Mouse (Mus musculus): ENCODE results near the gene Fstl3. TPM values are rescaled to one million over a fixed set of nuclear protein-coding genes. Genes with fewer than 3 reads are reported as not detected.

Gene Fstl3
- polyA plus RNA-seq, 1 experiment from 2014 or later: 1.1 TPM

GRCm38 (mm10) chr10:79740863-79741262 lies 36.2 kb upstream of the Fstl3 start:
- Histone ChIP-seq H3K9me3 (ENCODE audit: control insufficient read depth, low read length) (peaks cover 28% of the 10 kb centered on the region), H3K4me1 (replicated peaks; ENCODE audit: control insufficient read depth, insufficient read depth, low read length) (peaks cover 5% of the 10 kb centered on the region), H3K36me3 (ENCODE audit: control insufficient read depth, insufficient read depth) (peaks cover 66% of the 10 kb centered on the region), H3K4me2 (ENCODE audit: low read length) (no peak overlapping the region), H3K27me3 (replicated peaks; ENCODE audit: control insufficient read depth, insufficient read depth, low read length) (peaks cover 2% of the 10 kb centered on the region), H3K9ac (replicated peaks; ENCODE audit: low read depth, low read length) (no peak overlapping the region), H3K4me3 (replicated peaks; ENCODE audit: low read length) (no peak overlapping the region), H3K27ac (ENCODE audit: low read length) (no peak overlapping the region)
- no peak for ATAC-seq
- 52% methylated on average over 11 of the region's 11 CpGs for WGBS

GRCm38 (mm10) chr10:79743161-79743560 lies 33.9 kb upstream of the Fstl3 start:
- Histone ChIP-seq H3K9ac (replicated peaks; ENCODE audit: low read depth, low read length) (no peak overlapping the region), H3K9me3 (ENCODE audit: control insufficient read depth, low read length) (peaks cover 21% of the 10 kb centered on the region), H3K4me2 (ENCODE audit: low read length) (no peak overlapping the region), H3K36me3 (ENCODE audit: control insufficient read depth, insufficient read depth) (peaks cover 46% of the 10 kb centered on the region), H3K4me3 (replicated peaks; ENCODE audit: low read length) (no peak overlapping the region), H3K27me3 (replicated peaks; ENCODE audit: control insufficient read depth, insufficient read depth, low read length) (no peaks in the 10 kb centered on the region), H3K4me1 (replicated peaks; ENCODE audit: control insufficient read depth, insufficient read depth, low read length) (peaks cover 10% of the 10 kb centered on the region), H3K27ac (ENCODE audit: low read length) (no peak overlapping the region)
- WGBS: 94% methylated on average over 11 of the region's 11 CpGs
- no peak for ATAC-seq

- Histone ChIP-seq H3K27me3 (replicated peaks; ENCODE audit: control insufficient read depth, insufficient read depth, low read length) (no peaks in the 10 kb centered on the region), H3K27ac (ENCODE audit: low read length) (no peak overlapping the region), H3K36me3 (ENCODE audit: control insufficient read depth, insufficient read depth) (peaks cover 40% of the 10 kb centered on the region), H3K9ac (replicated peaks; ENCODE audit: low read depth, low read length) (no peak overlapping the region), H3K9me3 (ENCODE audit: control insufficient read depth, low read length) (peaks cover 15% of the 10 kb centered on the region), H3K4me3 (replicated peaks; ENCODE audit: low read length) (no peak overlapping the region), H3K4me1 (replicated peaks; ENCODE audit: control insufficient read depth, insufficient read depth, low read length) (peaks cover 10% of the 10 kb centered on the region), H3K4me2 (ENCODE audit: low read length) (no peak overlapping the region)
- ATAC-seq: no peak
- 93% methylated on average over 15 of the region's 15 CpGs for WGBS
These were observed 33.3 kb upstream of the Fstl3 start for GRCm38 (mm10) chr10:79743650-79744365.

GRCm38 (mm10) chr10:79745411-79745810 lies 31.7 kb upstream of the Fstl3 start:
- Histone ChIP-seq H3K4me2 (ENCODE audit: low read length) (peak overlapping the region; percentile 56), H3K9me3 (ENCODE audit: control insufficient read depth, low read length) (peaks cover 2% of the 10 kb centered on the region), H3K4me3 (replicated peaks; ENCODE audit: low read length) (peak overlapping the region; percentile 73; the same call in 1 of the 2 replicates), H3K36me3 (ENCODE audit: control insufficient read depth, insufficient read depth) (peaks cover 24% of the 10 kb centered on the region), H3K27ac (ENCODE audit: low read length) (no peak overlapping the region), H3K4me1 (replicated peaks; ENCODE audit: control insufficient read depth, insufficient read depth, low read length) (peaks cover 10% of the 10 kb centered on the region), H3K27me3 (replicated peaks; ENCODE audit: control insufficient read depth, insufficient read depth, low read length) (no peaks in the 10 kb centered on the region), H3K9ac (replicated peaks; ENCODE audit: low read depth, low read length) (no peak overlapping the region)
- no peak for ATAC-seq
- 93% methylated on average over 3 of the region's 3 CpGs for WGBS

GRCm38 (mm10) chr10:79745898-79746773 lies 30.9 kb upstream of the Fstl3 start, which contains the start of gene Polrmt:
Polrmt (minus strand) TSS chr10:79746581.
- Histone ChIP-seq H3K4me2 (ENCODE audit: low read length) (peak within 1 kb of the TSS; percentile 56), H3K27ac (ENCODE audit: low read length) (no peak within 1 kb of the TSS), H3K36me3 (ENCODE audit: control insufficient read depth, insufficient read depth) (peaks cover 16% of the 10 kb centered on the region), H3K9ac (replicated peaks; ENCODE audit: low read depth, low read length) (peak within 1 kb of the TSS; percentile 74), H3K4me3 (replicated peaks; ENCODE audit: low read length) (peak within 1 kb of the TSS; percentile 73), H3K9me3 (ENCODE audit: control insufficient read depth, low read length) (no peaks in the 10 kb centered on the region), H3K27me3 (replicated peaks; ENCODE audit: control insufficient read depth, insufficient read depth, low read length) (no peaks in the 10 kb centered on the region), H3K4me1 (replicated peaks; ENCODE audit: control insufficient read depth, insufficient read depth, low read length) (peaks cover 10% of the 10 kb centered on the region)
- 3% methylated on average over 38 of the region's 38 CpGs for WGBS
- peak; percentile 99 for ATAC-seq

- whole genome bisulfite sequencing: 23% methylated on average over 6 of the region's 6 CpGs
- no peaks in the 10 kb centered on the region for H3K9me3 ChIP-seq (ENCODE audit: control insufficient read depth, low read length)
- no peak overlapping the region for H3K27ac ChIP-seq (ENCODE audit: low read length)
- peak overlapping the region; percentile 55 for H3K4me2 ChIP-seq (ENCODE audit: low read length)
- H3K9ac ChIP-seq (replicated peaks; ENCODE audit: low read depth, low read length): 0 out of 2 replicates have a peak overlapping the region, but pooled peaks have one; percentile 15
- H3K4me1 ChIP-seq (replicated peaks; ENCODE audit: control insufficient read depth, insufficient read depth, low read length): peaks cover 10% of the 10 kb centered on the region
- H3K36me3 ChIP-seq (ENCODE audit: control insufficient read depth, insufficient read depth): peaks cover 11% of the 10 kb centered on the region; the same call in 1 of the 2 replicates
- peak; percentile 62 for ATAC-seq
- peak overlapping the region; percentile 12 for H3K4me3 ChIP-seq (replicated peaks; ENCODE audit: low read length)
- no peaks in the 10 kb centered on the region for H3K27me3 ChIP-seq (replicated peaks; ENCODE audit: control insufficient read depth, insufficient read depth, low read length)
These were observed 30.3 kb upstream of the Fstl3 start for GRCm38 (mm10) chr10:79746774-79747151.

GRCm38 (mm10) chr10:79748496-79748895 lies 28.6 kb upstream of the Fstl3 start:
- H3K9ac ChIP-seq (replicated peaks; ENCODE audit: low read depth, low read length): no peak overlapping the region
- H3K36me3 ChIP-seq (ENCODE audit: control insufficient read depth, insufficient read depth): no peaks in the 10 kb centered on the region; the same call in 1 of the 2 replicates
- 80% methylated on average over 6 of the region's 6 CpGs for WGBS
- peaks cover 10% of the 10 kb centered on the region for H3K4me1 ChIP-seq (replicated peaks; ENCODE audit: control insufficient read depth, insufficient read depth, low read length)
- no peaks in the 10 kb centered on the region for H3K27me3 ChIP-seq (replicated peaks; ENCODE audit: control insufficient read depth, insufficient read depth, low read length)
- no peak overlapping the region for H3K4me3 ChIP-seq (replicated peaks; ENCODE audit: low read length)
- H3K4me2 ChIP-seq (ENCODE audit: low read length): no peak overlapping the region
- H3K27ac ChIP-seq (ENCODE audit: low read length): no peak overlapping the region
- no peak for ATAC-seq
- H3K9me3 ChIP-seq (ENCODE audit: control insufficient read depth, low read length): no peaks in the 10 kb centered on the region

GRCm38 (mm10) chr10:79754856-79755516 lies 22.1 kb upstream of the Fstl3 start, which contains the start of gene Fgf22:
Fgf22 (plus strand) TSS chr10:79755076.
- Histone ChIP-seq H3K4me1 (replicated peaks; ENCODE audit: control insufficient read depth, insufficient read depth, low read length) (peaks cover 6% of the 10 kb centered on the region; the same call in 1 of the 2 replicates), H3K27me3 (replicated peaks; ENCODE audit: control insufficient read depth, insufficient read depth, low read length) (no peaks in the 10 kb centered on the region), H3K27ac (ENCODE audit: low read length) (no peak within 1 kb of the TSS), H3K4me2 (ENCODE audit: low read length) (peak within 1 kb of the TSS; percentile 57), H3K36me3 (ENCODE audit: control insufficient read depth, insufficient read depth) (peaks cover 16% of the 10 kb centered on the region), H3K9me3 (ENCODE audit: control insufficient read depth, low read length) (no peaks in the 10 kb centered on the region), H3K9ac (replicated peaks; ENCODE audit: low read depth, low read length) (peak within 1 kb of the TSS; percentile 5), H3K4me3 (replicated peaks; ENCODE audit: low read length) (peak within 1 kb of the TSS; percentile 36)
- peak; percentile 64 for ATAC-seq
- under 1% methylated on average over 36 of the region's 36 CpGs for WGBS

GRCm38 (mm10) chr10:79755854-79756253 lies 21.2 kb upstream of the Fstl3 start:
- Histone ChIP-seq H3K9me3 (ENCODE audit: control insufficient read depth, low read length) (no peaks in the 10 kb centered on the region), H3K27ac (ENCODE audit: low read length) (no peak overlapping the region), H3K36me3 (ENCODE audit: control insufficient read depth, insufficient read depth) (peaks cover 20% of the 10 kb centered on the region), H3K4me3 (replicated peaks; ENCODE audit: low read length) (no peak overlapping the region), H3K27me3 (replicated peaks; ENCODE audit: control insufficient read depth, insufficient read depth, low read length) (no peaks in the 10 kb centered on the region), H3K4me1 (replicated peaks; ENCODE audit: control insufficient read depth, insufficient read depth, low read length) (peaks cover 6% of the 10 kb centered on the region; the same call in 1 of the 2 replicates), H3K9ac (replicated peaks; ENCODE audit: low read depth, low read length) (no peak overlapping the region), H3K4me2 (ENCODE audit: low read length) (no peak overlapping the region)
- 91% methylated on average over 3 of the region's 3 CpGs for WGBS
- ATAC-seq: no peak

All from forebrain, embryonic 16.5 days (tissue).